Mouse (Mus musculus): ENCODE data around the gene Tpd52l1. TPM values are rescaled to one million over a fixed set of nuclear protein-coding genes. Genes with fewer than 3 reads are reported as not detected.
"Not testable (repeated sequence)": the region's sequence is repeated elsewhere in the genome, so short reads cannot be mapped to it uniquely, and the experiment has no call there.

Gene Tpd52l1
- polyA plus RNA-seq, 1 experiment from 2014 or later = 33.4 TPM

- Histone ChIP-seq H3K9me3 (no peaks in the 10 kb centered on the region), H3K9ac (no peak overlapping the region), H3K36me3 (no peaks in the 10 kb centered on the region), H3K27me3 (no peaks in the 10 kb centered on the region), H3K4me3 (no peak overlapping the region), H3K4me1 (no peaks in the 10 kb centered on the region), H3K27ac (no peak overlapping the region), H3K4me2 (no peak overlapping the region)
- no peak for ATAC-seq (ENCODE audit: insufficient number of reproducible peaks, low FRiP score, low TSS enrichment, low read depth)
Measured at GRCm38 (mm10) chr10:31417956-31418355, 27.8 kb downstream of the Tpd52l1 start.

GRCm38 (mm10) chr10:31392990-31393389, 52.8 kb downstream of the Tpd52l1 start:
- Histone ChIP-seq H3K9me3 (no peaks in the 10 kb centered on the region), H3K4me3 (no peak overlapping the region), H3K9ac (no peak overlapping the region), H3K4me2 (no peak overlapping the region), H3K27me3 (no peaks in the 10 kb centered on the region), H3K27ac (no peak overlapping the region), H3K4me1 (0 out of 2 replicates have a peak, but pooled peaks cover 2% of the 10 kb centered on the region), H3K36me3 (no peaks in the 10 kb centered on the region)
- 21% methylated on average over 1 of the region's 1 CpGs for WGBS
- ATAC-seq (ENCODE audit: insufficient number of reproducible peaks, low FRiP score, low TSS enrichment, low read depth) = no peak

GRCm38 (mm10) chr10:31390777-31391395, 54.9 kb downstream of the Tpd52l1 start:
- no peak for ATAC-seq (ENCODE audit: insufficient number of reproducible peaks, low FRiP score, low TSS enrichment, low read depth)
- H3K4me2 ChIP-seq = no peak overlapping the region
- H3K36me3 ChIP-seq = no peaks in the 10 kb centered on the region
- H3K4me3 ChIP-seq = no peak overlapping the region
- H3K4me1 ChIP-seq = 0 out of 2 replicates have a peak, but pooled peaks cover 2% of the 10 kb centered on the region
- H3K27me3 ChIP-seq = no peaks in the 10 kb centered on the region
- H3K9ac ChIP-seq = no peak overlapping the region
- H3K27ac ChIP-seq = no peak overlapping the region
- H3K9me3 ChIP-seq = no peaks in the 10 kb centered on the region
- 47% methylated on average over 4 of the region's 4 CpGs for WGBS

GRCm38 (mm10) chr10:31388566-31388965, 57.2 kb downstream of the Tpd52l1 start:
- not testable (repeated sequence) for H3K9me3 ChIP-seq; H3K36me3 ChIP-seq; H3K27me3 ChIP-seq; H3K27ac ChIP-seq; H3K9ac ChIP-seq; H3K4me1 ChIP-seq; ATAC-seq (ENCODE audit: insufficient number of reproducible peaks, low FRiP score, low TSS enrichment, low read depth); H3K4me3 ChIP-seq; H3K4me2 ChIP-seq
- 85% methylated on average over 1 of the region's 1 CpGs for WGBS

- H3K27me3 ChIP-seq; H3K9me3 ChIP-seq; H3K4me2 ChIP-seq; H3K36me3 ChIP-seq; H3K9ac ChIP-seq; H3K27ac ChIP-seq; H3K4me3 ChIP-seq; H3K4me1 ChIP-seq; ATAC-seq (ENCODE audit: insufficient number of reproducible peaks, low FRiP score, low TSS enrichment, low read depth): not testable (repeated sequence)
- WGBS = 8% methylated on average over 4 of the region's 5 CpGs
Measured at GRCm38 (mm10) chr10:31370200-31370599, 75.6 kb downstream of the Tpd52l1 start.

GRCm38 (mm10) chr10:31359749-31360148, 86.0 kb downstream of the Tpd52l1 start:
- Histone ChIP-seq H3K36me3 (no peaks in the 10 kb centered on the region), H3K27me3 (no peaks in the 10 kb centered on the region), H3K4me1 (no peaks in the 10 kb centered on the region), H3K4me3 (no peak overlapping the region), H3K27ac (no peak overlapping the region), H3K9me3 (no peaks in the 10 kb centered on the region), H3K9ac (no peak overlapping the region), H3K4me2 (no peak overlapping the region)
- 86% methylated on average over 4 of the region's 4 CpGs for WGBS
- no peak for ATAC-seq (ENCODE audit: insufficient number of reproducible peaks, low FRiP score, low TSS enrichment, low read depth)

- Histone ChIP-seq H3K27ac (no peak overlapping the region), H3K9ac (no peak overlapping the region), H3K9me3 (no peaks in the 10 kb centered on the region), H3K4me1 (no peaks in the 10 kb centered on the region), H3K4me3 (no peak overlapping the region), H3K36me3 (no peaks in the 10 kb centered on the region), H3K4me2 (no peak overlapping the region), H3K27me3 (no peaks in the 10 kb centered on the region)
- 69% methylated on average over 7 of the region's 7 CpGs for WGBS
- no peak for ATAC-seq (ENCODE audit: insufficient number of reproducible peaks, low FRiP score, low TSS enrichment, low read depth)
Measured at GRCm38 (mm10) chr10:31354886-31355461, 90.8 kb downstream of the Tpd52l1 start.

GRCm38 (mm10) chr10:31354141-31354540, 91.6 kb downstream of the Tpd52l1 start:
- Histone ChIP-seq H3K9me3 (no peaks in the 10 kb centered on the region), H3K27ac (no peak overlapping the region), H3K27me3 (no peaks in the 10 kb centered on the region), H3K9ac (no peak overlapping the region), H3K4me3 (no peak overlapping the region), H3K4me2 (no peak overlapping the region), H3K36me3 (no peaks in the 10 kb centered on the region), H3K4me1 (no peaks in the 10 kb centered on the region)
- 62% methylated on average over 2 of the region's 2 CpGs for WGBS
- no peak for ATAC-seq (ENCODE audit: insufficient number of reproducible peaks, low FRiP score, low TSS enrichment, low read depth)

GRCm38 (mm10) chr10:31352845-31353427, 92.8 kb downstream of the Tpd52l1 start:
- Histone ChIP-seq H3K4me3 (no peak overlapping the region), H3K27ac (no peak overlapping the region), H3K36me3 (no peaks in the 10 kb centered on the region), H3K4me1 (no peaks in the 10 kb centered on the region), H3K27me3 (no peaks in the 10 kb centered on the region), H3K9ac (no peak overlapping the region), H3K4me2 (no peak overlapping the region), H3K9me3 (no peaks in the 10 kb centered on the region)
- no peak for ATAC-seq (ENCODE audit: insufficient number of reproducible peaks, low FRiP score, low TSS enrichment, low read depth)
- WGBS = 79% methylated on average over 1 of the region's 1 CpGs

- H3K4me1 ChIP-seq = no peaks in the 10 kb centered on the region
- no peaks in the 10 kb centered on the region for H3K27me3 ChIP-seq
- no peaks in the 10 kb centered on the region for H3K9me3 ChIP-seq
- H3K9ac ChIP-seq = no peak overlapping the region
- no peaks in the 10 kb centered on the region for H3K36me3 ChIP-seq
- no peak for ATAC-seq (ENCODE audit: insufficient number of reproducible peaks, low FRiP score, low TSS enrichment, low read depth)
- H3K4me2 ChIP-seq = no peak overlapping the region
- WGBS = 90% methylated on average over 2 of the region's 2 CpGs
- H3K4me3 ChIP-seq = no peak overlapping the region
- H3K27ac ChIP-seq = no peak overlapping the region
Measured at GRCm38 (mm10) chr10:31351056-31351455, 94.7 kb downstream of the Tpd52l1 start.

- ATAC-seq (ENCODE audit: insufficient number of reproducible peaks, low FRiP score, low TSS enrichment, low read depth) = no peak
- H3K4me3 ChIP-seq = no peak overlapping the region
- H3K4me1 ChIP-seq = no peaks in the 10 kb centered on the region
- no peak overlapping the region for H3K9ac ChIP-seq
- no peaks in the 10 kb centered on the region for H3K36me3 ChIP-seq
- WGBS = 56% methylated on average over 8 of the region's 8 CpGs
- H3K4me2 ChIP-seq = no peak overlapping the region
- H3K27ac ChIP-seq = no peak overlapping the region
- H3K27me3 ChIP-seq = no peaks in the 10 kb centered on the region
- no peaks in the 10 kb centered on the region for H3K9me3 ChIP-seq
Measured at GRCm38 (mm10) chr10:31346401-31346800, 99.4 kb downstream of the Tpd52l1 start.

GRCm38 (mm10) chr10:31336432-31336831, 109.3 kb downstream of the Tpd52l1 start:
- H3K4me1 ChIP-seq = no peaks in the 10 kb centered on the region
- H3K4me2 ChIP-seq = no peak overlapping the region
- H3K36me3 ChIP-seq = no peaks in the 10 kb centered on the region
- H3K27me3 ChIP-seq = no peaks in the 10 kb centered on the region
- no peaks in the 10 kb centered on the region for H3K9me3 ChIP-seq
- no peak for ATAC-seq (ENCODE audit: insufficient number of reproducible peaks, low FRiP score, low TSS enrichment, low read depth)
- no peak overlapping the region for H3K9ac ChIP-seq
- no peak overlapping the region for H3K4me3 ChIP-seq
- 80% methylated on average over 5 of the region's 5 CpGs for WGBS
- H3K27ac ChIP-seq = no peak overlapping the region

Data from limb, embryonic 15.5 days (tissue).